Mouse (Mus musculus) hindbrain, embryonic 13.5 days (tissue): ENCODE measurements around the gene Hoxa11. TPM values are rescaled to one million over a fixed set of nuclear protein-coding genes. Genes with fewer than 3 reads are reported as not detected.

Source experiments
- ATAC-seq: fragments of 200-750 bp; cut with Nextera tagmentation; 2 replicates; pipeline ENCODE4 v1.8.0; 2017; ENCODE audit warnings: moderate TSS enrichment; ENCODE audit not compliant: low FRiP score
- H3K27ac ChIP-seq: fragments of 300-500 bp; sonication (generic); 2 replicates; pipeline ENCODE4 v1.5.1; 2015; ENCODE audit warnings: inconsistent platforms, mild to moderate bottlenecking, moderate library complexity
- H3K27me3 ChIP-seq: fragments of 300-500 bp; sonication (generic); 2 replicates; pipeline ENCODE4 v1.6.1; 2015; ENCODE audit warnings: mild to moderate bottlenecking, inconsistent platforms
- H3K36me3 ChIP-seq: fragments of 300-500 bp; sonication (generic); 2 replicates; pipeline ENCODE4 v1.6.1; 2015; ENCODE audit warnings: mild to moderate bottlenecking, inconsistent platforms
- H3K4me1 ChIP-seq: fragments of 300-500 bp; sonication (generic); replicated peaks from 2 replicates; pipeline ENCODE4 v1.6.1; 2015; ENCODE audit warnings: inconsistent platforms
- H3K4me2 ChIP-seq: fragments of 300-500 bp; sonication (generic); 2 replicates; pipeline ENCODE4 v1.6.1; 2015; ENCODE audit warnings: inconsistent platforms, mild to moderate bottlenecking, moderate library complexity
- H3K4me3 ChIP-seq: fragments of 300-500 bp; sonication (generic); 2 replicates; pipeline ENCODE4 v1.5.1; 2015; ENCODE audit warnings: mild to moderate bottlenecking, inconsistent platforms
- H3K9ac ChIP-seq: fragments of 300-500 bp; sonication (generic); 2 replicates; pipeline ENCODE4 v1.6.1; 2015; ENCODE audit warnings: mild to moderate bottlenecking, inconsistent platforms
- H3K9me3 ChIP-seq: fragments of 300-500 bp; sonication (generic); 2 replicates; pipeline ENCODE4 v1.6.1; 2016; ENCODE audit warnings: inconsistent platforms
- WGBS: fragments of 180-500 bp; shearing (Covaris S2); methylation state at CpG from one replicate; pipeline ENCODE4 v1.1.7; 2015; 5-methylcytosine and 5-hydroxymethylcytosine counted together
- polyA plus RNA-seq: library from polyadenylated mRNA; unstranded; fragments of >200 nt; fragmentation: Nextera tagmentation; extraction: Ambion mirVana; gene quantifications from 2 replicates; pipeline ENCODE4 v1.2.1, GENCODE M21; 2015

Gene Hoxa11
- polyA plus RNA-seq, 1 experiment from 2014 or later = not detected

DNA sequence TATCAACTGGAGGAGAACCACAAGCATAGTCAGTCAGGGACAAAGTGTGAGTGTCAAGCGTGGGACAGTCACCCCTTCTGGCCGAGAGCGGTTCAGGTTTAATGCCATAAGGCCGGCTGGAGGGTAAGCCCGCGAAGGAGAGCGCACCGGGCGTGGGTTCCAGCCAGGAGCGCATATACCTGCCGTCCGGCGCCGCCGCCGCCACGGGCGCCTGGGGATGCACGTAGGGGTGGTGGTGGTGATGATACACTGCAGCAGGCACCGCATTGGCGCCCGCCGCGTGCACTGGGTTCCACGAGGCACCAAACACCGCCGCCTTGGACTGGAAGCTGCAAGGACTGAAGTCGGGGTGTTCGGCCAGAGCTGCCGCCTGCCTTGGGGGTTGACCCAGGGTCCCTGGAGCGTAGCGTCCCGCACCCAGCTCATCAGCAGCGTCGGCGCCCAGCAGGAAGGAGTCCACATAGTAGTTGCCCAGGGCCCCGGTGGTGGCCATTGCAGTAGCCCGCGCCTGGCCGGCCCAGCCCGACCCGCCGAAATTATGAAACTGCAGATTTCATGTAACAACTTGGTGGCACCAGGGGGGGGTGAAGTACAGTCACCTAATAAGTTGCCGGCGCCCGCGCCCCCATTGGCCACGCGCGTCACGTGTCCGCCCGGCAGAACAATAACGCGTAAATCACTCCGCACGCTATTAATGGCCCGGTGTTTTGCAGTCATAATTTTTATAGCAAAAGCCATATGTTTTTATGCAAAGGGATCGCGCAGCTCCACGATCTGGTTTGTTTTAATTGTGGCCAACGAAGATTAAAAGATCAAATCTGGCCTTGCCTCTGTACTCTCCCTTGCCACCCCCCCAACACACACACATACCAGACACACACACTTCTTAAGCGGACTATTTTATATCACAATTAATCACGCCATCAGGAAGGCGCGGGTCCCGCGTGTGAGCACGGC lies 19.7 kb downstream of the Hoxa11 start:
- Histone ChIP-seq H3K9me3 (no peaks in the 10 kb centered on the region), H3K9ac (no peak overlapping the region), H3K36me3 (no peaks in the 10 kb centered on the region), H3K27ac (no peak overlapping the region), H3K4me1 (peaks cover 8% of the 10 kb centered on the region), H3K27me3 (peaks cover 98% of the 10 kb centered on the region), H3K4me2 (no peak overlapping the region), H3K4me3 (peak overlapping the region; percentile 8; the same call in 1 of the 2 replicates)
- ATAC-seq = no peak
- 3% methylated on average over 68 of the region's 69 CpGs for WGBS

DNA sequence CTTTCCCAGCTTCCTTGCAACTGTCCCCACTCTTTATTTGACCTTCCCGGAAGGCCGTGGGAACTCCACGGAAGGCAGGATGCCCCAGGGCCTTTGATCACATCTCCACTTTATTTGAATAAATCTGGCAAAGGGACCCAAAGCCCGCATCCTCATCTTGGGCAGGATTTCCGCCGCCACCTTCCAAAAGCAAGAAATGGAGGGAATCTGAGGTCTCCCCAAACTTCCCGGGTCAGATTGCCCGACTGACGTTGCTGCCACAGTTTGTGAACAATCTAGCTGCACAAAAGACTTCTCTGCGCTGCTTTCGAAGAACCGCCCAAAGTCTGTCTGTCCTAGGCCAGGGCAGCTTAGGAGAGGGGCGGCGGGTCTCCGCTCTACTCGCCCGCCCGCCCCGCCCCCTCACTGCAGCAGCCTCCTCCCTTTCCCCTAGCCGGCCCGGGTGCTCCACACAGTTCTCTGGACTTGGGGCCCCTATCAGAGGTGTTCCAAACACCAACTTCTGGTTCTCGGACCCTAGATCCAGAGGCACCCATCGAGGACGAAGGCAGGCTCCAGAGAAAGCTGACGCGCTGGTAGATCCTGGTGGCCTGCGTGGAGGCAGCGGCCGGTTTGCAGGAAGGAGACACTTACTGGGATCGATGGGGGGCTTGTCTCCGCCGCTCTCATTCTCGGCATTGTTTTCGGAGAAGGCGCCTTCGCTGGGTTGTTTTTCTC lies 20.6 kb downstream of the Hoxa11 start:
- Histone ChIP-seq H3K9ac (no peak overlapping the region), H3K4me1 (peaks cover 8% of the 10 kb centered on the region), H3K36me3 (no peaks in the 10 kb centered on the region), H3K27me3 (peaks cover 98% of the 10 kb centered on the region), H3K4me3 (no peak overlapping the region), H3K27ac (no peak overlapping the region), H3K4me2 (no peak overlapping the region), H3K9me3 (no peaks in the 10 kb centered on the region)
- no peak for ATAC-seq
- WGBS = 2% methylated on average over 36 of the region's 36 CpGs

DNA sequence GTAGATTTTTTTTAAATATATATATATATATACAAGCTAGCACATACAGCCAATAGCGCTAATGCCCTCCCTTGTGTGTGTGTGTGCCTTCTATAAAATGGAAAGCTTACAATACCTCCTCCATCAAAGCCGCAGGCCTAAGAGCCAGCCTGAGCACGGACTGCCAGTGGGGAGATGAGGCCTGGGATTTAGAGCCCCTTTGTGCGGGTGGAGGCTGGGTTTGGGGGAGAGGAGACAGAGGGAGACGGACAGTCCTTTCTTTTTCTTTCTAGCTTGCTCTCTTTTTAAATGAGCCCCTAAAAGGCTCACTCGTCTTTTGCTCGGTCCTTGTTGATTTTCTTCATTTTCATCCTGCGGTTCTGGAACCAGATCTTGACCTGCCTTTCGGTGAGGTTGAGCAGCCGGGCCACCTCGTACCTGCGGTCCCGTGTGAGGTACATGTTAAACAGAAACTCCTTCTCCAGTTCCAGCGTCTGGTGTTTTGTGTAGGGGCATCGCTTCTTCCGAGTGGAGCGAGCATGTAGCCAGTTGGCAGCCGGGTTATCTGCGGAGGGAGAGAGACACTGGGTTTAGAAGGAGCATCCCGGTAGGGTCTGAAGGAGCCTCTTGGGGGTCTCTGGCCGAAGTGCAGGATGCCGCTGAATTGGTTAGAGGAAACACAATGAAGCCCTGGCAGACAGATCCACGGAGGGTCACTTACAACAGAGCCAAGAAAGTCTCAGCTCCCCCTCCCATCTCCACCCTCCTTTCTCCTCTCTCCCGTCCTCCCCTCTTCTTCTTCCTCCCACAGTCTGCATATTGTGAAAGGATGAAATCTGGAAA lies 21.5 kb downstream of the Hoxa11 start:
- ATAC-seq = no peak
- no peaks in the 10 kb centered on the region for H3K9me3 ChIP-seq
- H3K27ac ChIP-seq = no peak overlapping the region
- H3K4me3 ChIP-seq = no peak overlapping the region; the same call in 1 of the 2 replicates
- peaks cover 98% of the 10 kb centered on the region for H3K27me3 ChIP-seq
- peaks cover 8% of the 10 kb centered on the region for H3K4me1 ChIP-seq
- H3K36me3 ChIP-seq = no peaks in the 10 kb centered on the region
- no peak overlapping the region for H3K4me2 ChIP-seq
- 2% methylated on average over 24 of the region's 24 CpGs for WGBS
- H3K9ac ChIP-seq = no peak overlapping the region

DNA sequence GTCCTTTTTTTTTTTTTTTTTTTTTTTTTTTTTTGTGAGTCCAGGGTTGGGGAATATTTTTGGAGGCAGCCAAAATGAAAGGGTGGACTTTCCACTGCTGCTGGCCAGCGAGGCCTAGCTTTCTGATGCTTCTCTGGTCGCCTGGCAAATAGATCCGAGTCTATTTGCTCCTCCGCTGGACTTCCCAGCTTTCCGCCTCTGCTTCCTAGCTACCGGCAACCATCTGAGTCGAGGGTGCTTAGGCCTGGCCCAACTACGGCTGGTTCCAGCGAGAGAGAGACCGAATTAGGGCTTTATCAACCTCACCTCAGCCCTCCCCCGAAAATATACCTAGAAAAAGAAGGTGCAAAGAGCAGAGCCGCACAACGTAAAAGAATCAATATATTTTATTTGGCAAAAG lies 22.9 kb downstream of the Hoxa11 start:
- no peak overlapping the region for H3K4me2 ChIP-seq
- ATAC-seq = no peak
- no peak overlapping the region for H3K27ac ChIP-seq

DNA sequence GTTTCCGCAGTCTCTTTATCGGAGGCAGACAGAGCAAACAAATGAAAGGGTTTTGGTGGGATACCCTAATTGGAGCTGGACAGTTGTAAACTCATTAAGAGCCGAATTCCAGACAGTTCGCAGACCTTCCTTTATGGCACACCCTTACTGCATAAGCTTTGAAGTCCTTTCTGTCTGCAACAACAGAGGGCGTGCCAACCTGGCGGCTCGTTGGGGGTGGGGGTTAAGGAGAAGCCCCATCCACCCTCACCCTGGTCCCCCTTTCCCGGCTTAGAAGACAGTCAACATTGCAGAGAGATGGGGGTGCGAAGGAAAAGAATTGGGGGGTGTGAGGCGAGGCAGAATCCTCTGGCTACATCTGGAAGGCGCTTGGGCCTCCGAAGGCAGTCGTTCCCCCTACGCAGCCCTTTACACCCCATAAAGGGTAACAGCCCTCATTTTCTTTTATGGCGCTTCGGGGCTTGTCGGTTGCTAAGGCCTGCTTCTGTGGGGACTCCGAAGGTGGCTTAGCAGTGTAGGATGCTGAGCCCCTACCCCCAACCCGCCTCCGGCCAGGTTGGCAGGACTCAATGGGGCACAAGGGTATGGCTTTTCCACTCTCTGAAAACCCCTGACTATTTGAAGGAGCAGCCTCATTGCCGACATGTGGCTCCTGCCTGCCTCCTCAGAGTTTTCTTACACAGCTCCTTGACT lies 23.5 kb downstream of the Hoxa11 start:
- 0 out of 2 replicates have a peak, but pooled peaks have one; percentile 2 for ATAC-seq

More for the DNA sequence above, 22.9 kb downstream of the Hoxa11 start:
- no peaks in the 10 kb centered on the region for H3K9me3 ChIP-seq
- no peaks in the 10 kb centered on the region for H3K36me3 ChIP-seq
- no peak overlapping the region for H3K4me3 ChIP-seq
- H3K27me3 ChIP-seq = peaks cover 100% of the 10 kb centered on the region
- WGBS = 9% methylated on average over 13 of the region's 13 CpGs
- no peak overlapping the region for H3K9ac ChIP-seq
- peaks cover 8% of the 10 kb centered on the region for H3K4me1 ChIP-seq

DNA sequence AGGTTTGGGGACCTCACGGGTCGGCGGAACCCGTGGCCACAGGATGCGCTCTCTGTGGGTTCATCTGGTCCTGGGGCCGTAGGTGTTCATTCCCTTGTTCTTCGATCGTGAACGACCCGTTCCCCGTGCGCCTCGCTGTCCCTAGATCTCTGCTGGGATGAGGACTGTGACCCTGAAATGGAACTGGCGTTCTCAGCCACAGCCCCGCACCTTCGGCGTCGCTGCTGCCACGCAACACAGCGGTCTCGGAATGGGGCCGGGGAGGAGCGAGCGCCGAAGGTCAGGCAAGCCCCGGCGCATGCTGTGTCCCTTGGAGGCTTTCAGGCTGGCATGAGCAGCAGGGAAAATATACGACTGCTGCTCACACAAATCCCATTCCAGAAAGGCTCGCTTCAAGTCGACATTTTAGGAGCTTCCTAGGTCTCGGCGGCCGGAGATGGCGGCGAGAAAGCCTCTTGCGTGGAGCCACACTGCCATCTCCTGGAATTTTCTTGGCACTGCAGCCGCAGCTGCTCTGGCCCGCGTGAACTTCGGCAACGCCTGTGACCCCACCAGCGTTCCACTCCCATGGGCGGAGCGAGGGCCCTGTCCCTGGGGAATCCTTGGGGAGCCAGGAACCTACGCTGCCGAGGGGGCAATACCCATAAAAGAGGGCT lies 24.1 kb downstream of the Hoxa11 start, which contains the start of gene Hoxa7:
Hoxa7 (minus strand) TSS at position 518 of the 656 bp plus-strand sequence.
- Histone ChIP-seq H3K27me3 (peaks cover 100% of the 10 kb centered on the region), H3K9ac (peak within 1 kb of the TSS; percentile 66), H3K4me2 (peak within 1 kb of the TSS; percentile 76), H3K36me3 (no peaks in the 10 kb centered on the region), H3K4me1 (peaks cover 18% of the 10 kb centered on the region), H3K27ac (peak within 1 kb of the TSS; percentile 30; the same call in 1 of the 2 replicates), H3K4me3 (peak within 1 kb of the TSS; percentile 49), H3K9me3 (no peaks in the 10 kb centered on the region)
- ATAC-seq = peak; percentile 40
- WGBS = under 1% methylated on average over 46 of the region's 46 CpGs

More for the DNA sequence above, 23.5 kb downstream of the Hoxa11 start:
- WGBS = 7% methylated on average over 21 of the region's 21 CpGs
- H3K27me3 ChIP-seq = peaks cover 100% of the 10 kb centered on the region
- no peaks in the 10 kb centered on the region for H3K36me3 ChIP-seq
- peak overlapping the region; percentile 76 for H3K4me2 ChIP-seq
- no peak overlapping the region for H3K9ac ChIP-seq
- H3K4me1 ChIP-seq = peaks cover 13% of the 10 kb centered on the region
- H3K27ac ChIP-seq = no peak overlapping the region
- peak overlapping the region; percentile 49 for H3K4me3 ChIP-seq
- no peaks in the 10 kb centered on the region for H3K9me3 ChIP-seq

DNA sequence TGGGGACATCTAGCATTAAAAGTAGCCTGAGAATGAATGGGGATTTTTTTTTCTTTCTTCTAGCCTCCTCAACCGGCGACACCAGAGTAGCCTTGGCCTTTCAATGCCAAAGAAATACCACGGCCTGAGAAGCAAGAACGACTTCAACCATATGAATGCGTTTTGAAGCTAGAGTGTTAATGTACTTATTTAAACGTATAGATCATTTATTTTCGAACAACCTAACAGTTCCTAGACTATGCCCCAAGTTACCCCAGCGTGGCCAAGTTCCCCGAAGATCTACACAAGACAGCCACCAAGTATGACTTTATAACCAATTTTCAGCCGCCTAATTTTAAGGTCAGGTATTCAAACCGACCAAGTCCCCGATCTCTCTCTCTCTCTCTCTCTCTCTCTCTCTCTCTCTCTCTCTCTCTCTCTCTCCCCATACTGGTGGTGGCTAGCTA lies 24.7 kb downstream of the Hoxa11 start:
- Histone ChIP-seq H3K4me2 (peak overlapping the region; percentile 76), H3K4me1 (peaks cover 19% of the 10 kb centered on the region), H3K27me3 (peaks cover 100% of the 10 kb centered on the region), H3K4me3 (peak overlapping the region; percentile 49; the same call in 1 of the 2 replicates), H3K9me3 (no peaks in the 10 kb centered on the region), H3K9ac (no peak overlapping the region), H3K36me3 (no peaks in the 10 kb centered on the region), H3K27ac (no peak overlapping the region)
- no peak for ATAC-seq
- 8% methylated on average over 12 of the region's 12 CpGs for WGBS

DNA sequence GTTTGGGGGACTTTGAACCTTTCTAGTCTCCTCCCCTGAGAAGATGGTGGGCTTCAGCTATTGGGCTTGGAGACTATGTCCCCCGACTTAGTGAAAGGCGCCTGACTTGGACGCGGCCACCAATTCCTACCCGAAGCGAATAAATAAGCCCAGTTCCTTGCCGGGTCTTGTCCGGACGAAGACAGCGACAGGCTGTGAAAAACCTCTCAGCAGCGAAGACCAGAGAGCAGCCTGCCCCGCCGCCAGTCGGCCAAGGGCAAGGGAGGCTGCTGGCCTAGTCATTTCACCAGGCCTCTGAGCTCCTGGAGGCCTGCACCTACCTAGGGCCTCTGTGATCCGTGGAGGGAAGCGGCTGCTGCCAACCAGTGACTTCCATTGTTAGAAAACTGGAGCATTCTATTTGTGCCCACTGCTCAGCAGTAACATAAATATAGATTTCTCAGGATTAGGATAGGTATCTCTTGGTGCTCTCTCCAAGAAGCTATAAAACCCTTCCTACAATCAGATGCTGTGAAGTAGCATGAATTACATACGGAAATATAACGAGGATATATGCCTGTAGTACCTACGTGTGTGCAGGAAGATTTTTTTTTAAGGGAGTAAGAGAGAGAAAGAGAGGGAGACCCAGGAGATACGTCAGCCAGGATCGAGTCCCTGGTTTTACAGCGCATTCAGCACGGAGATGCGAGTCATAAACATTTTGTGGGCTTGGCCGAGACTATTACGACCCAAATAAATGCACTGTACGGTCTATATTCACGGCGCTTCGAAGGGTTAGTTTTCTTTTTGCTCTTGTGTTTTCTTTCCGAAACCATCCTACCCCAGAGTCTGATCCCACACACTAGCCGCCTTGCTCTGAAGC lies 25.4 kb downstream of the Hoxa11 start:
- Histone ChIP-seq H3K27ac (no peak overlapping the region), H3K9me3 (no peaks in the 10 kb centered on the region), H3K4me2 (no peak overlapping the region), H3K4me3 (no peak overlapping the region), H3K9ac (no peak overlapping the region), H3K4me1 (peaks cover 21% of the 10 kb centered on the region), H3K36me3 (no peaks in the 10 kb centered on the region), H3K27me3 (peaks cover 100% of the 10 kb centered on the region)
- no peak for ATAC-seq
- WGBS = 13% methylated on average over 32 of the region's 32 CpGs

DNA sequence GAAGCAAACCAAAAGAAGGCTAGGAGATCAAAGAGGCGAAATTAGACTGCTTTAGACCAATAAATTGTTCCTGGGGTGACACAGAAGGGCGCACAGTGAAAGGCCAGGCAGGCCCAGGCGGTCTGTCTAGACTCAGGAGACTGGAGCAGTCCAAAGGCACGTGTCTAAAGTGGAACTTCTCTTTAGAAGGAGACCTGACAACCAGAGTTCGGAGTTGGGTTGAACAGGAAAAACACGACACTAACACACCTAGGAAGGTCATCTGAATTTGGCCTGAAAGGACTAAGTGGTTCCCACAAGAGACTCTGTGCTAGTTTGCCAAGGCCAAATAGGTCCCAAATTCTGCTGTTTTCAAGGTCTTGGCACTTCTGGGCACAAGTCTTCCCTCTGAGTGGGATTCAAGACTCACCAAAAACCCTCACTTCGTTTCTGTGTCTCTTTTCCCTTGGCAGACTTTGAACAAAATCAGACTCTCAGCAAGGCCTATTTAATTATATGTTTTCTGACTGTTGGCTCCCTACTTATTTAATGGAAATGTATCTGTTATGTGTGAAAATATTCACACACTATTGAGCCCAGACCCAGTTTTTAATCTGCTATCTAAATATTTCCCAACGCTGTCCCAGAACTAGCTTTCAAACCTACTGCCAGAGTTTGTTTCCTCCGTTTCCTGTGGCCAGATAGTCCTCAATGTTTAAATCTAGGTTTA lies 26.2 kb downstream of the Hoxa11 start:
- Histone ChIP-seq H3K27ac (no peak overlapping the region), H3K4me2 (no peak overlapping the region), H3K36me3 (no peaks in the 10 kb centered on the region), H3K9me3 (no peaks in the 10 kb centered on the region), H3K4me1 (peaks cover 21% of the 10 kb centered on the region), H3K27me3 (peaks cover 100% of the 10 kb centered on the region), H3K4me3 (no peak overlapping the region), H3K9ac (no peak overlapping the region)
- no peak for ATAC-seq
- 20% methylated on average over 9 of the region's 9 CpGs for WGBS
